Mouse (Mus musculus) embryonic facial prominence, embryonic 11.5 days (tissue): ENCODE measurements around the gene Vmn1r194. TPM values are rescaled to one million over a fixed set of nuclear protein-coding genes. Genes with fewer than 3 reads are reported as not detected.
"Not testable (repeated sequence)": the region's sequence is repeated elsewhere in the genome, so short reads cannot be mapped to it uniquely, and the experiment has no call there.

ENCODE experiments used
- ATAC-seq: fragments of 200-750 bp; cut with Nextera tagmentation; replicated peaks from 2 replicates; pipeline ENCODE4 v1.8.0; 2017; ENCODE audit warnings: low read depth; ENCODE audit not compliant: insufficient number of reproducible peaks, low FRiP score, low TSS enrichment
- DNase-seq: peaks from one replicate; pipeline ENCODE4 v3.0.0-alpha.2; 2015; ENCODE audit warnings: low spot score
- H3K27ac ChIP-seq: fragments of 300-500 bp; sonication (generic); replicated peaks from 2 replicates; pipeline ENCODE4 v1.5.1; 2014; ENCODE audit warnings: mild to moderate bottlenecking, low read depth, low read length, control low read depth
- H3K27me3 ChIP-seq: fragments of 300-500 bp; sonication (generic); 2 replicates; pipeline ENCODE4 v1.6.1; 2014; ENCODE audit warnings: mild to moderate bottlenecking, low read length, moderate library complexity, mixed read lengths; ENCODE audit not compliant: control insufficient read depth, insufficient read depth
- H3K36me3 ChIP-seq: fragments of 300-500 bp; sonication (generic); replicated peaks from 2 replicates; pipeline ENCODE4 v1.6.1; 2014; ENCODE audit warnings: low read depth, mild to moderate bottlenecking, low read length, moderate library complexity, mixed read lengths; ENCODE audit not compliant: control insufficient read depth, insufficient read depth
- H3K4me1 ChIP-seq: fragments of 300-500 bp; sonication (generic); 2 replicates; pipeline ENCODE4 v1.6.1; 2014; ENCODE audit warnings: low read length, mixed read lengths; ENCODE audit not compliant: control insufficient read depth, insufficient read depth
- H3K4me2 ChIP-seq: fragments of 300-500 bp; sonication (generic); 2 replicates; pipeline ENCODE4 v1.6.1; 2014; ENCODE audit warnings: low read depth, mild to moderate bottlenecking, control low read depth, low read length, moderate library complexity
- H3K4me3 ChIP-seq: fragments of 300-500 bp; sonication (generic); 2 replicates; pipeline ENCODE4 v1.5.1; 2014; ENCODE audit warnings: low read depth, low read length, control low read depth
- H3K9ac ChIP-seq: fragments of 300-500 bp; sonication (generic); replicated peaks from 2 replicates; pipeline ENCODE4 v1.6.1; 2014; ENCODE audit warnings: mild to moderate bottlenecking, control low read depth, low read length
- H3K9me3 ChIP-seq: fragments of 300-500 bp; sonication (generic); replicated peaks from 2 replicates; pipeline ENCODE4 v1.6.1; 2016; ENCODE audit warnings: mild to moderate bottlenecking, low read length, inconsistent platforms, mixed read lengths; ENCODE audit not compliant: control insufficient read depth
- WGBS: fragments of 180-500 bp; shearing (Covaris S2); extraction: QIAGEN DNeasy Blood & Tissue Kit; methylation state at CpG from one replicate; pipeline ENCODE4 v1.1.7; 2014; 5-methylcytosine and 5-hydroxymethylcytosine counted together
- microRNA-seq: library from miRNA; unstranded; fragments of <30 nt; microRNA quantifications from one replicate; pipeline ENCODE4, GENCODE M21; 2016; ENCODE audit warnings: borderline number of aligned reads
- polyA plus RNA-seq: library from polyadenylated mRNA; unstranded; fragments of >200 nt; fragmentation: Nextera tagmentation; extraction: Ambion mirVana; gene quantifications from 2 replicates; pipeline ENCODE4 v1.2.1, GENCODE M21; 2014

Vmn1r194 gene
- not detected in 2 replicates for polyA plus RNA-seq

- ATAC-seq (no peak), DNase-seq (no peak)
- WGBS: 61% methylated on average over 1 of the region's 1 CpGs
- Histone ChIP-seq H3K27ac (no peak within 1 kb of the TSS), H3K4me2 (no peak within 1 kb of the TSS), H3K9me3 (no peaks in the 10 kb centered on the region), H3K9ac (no peak within 1 kb of the TSS), H3K4me1 (no peaks in the 10 kb centered on the region), H3K36me3 (no peaks in the 10 kb centered on the region), H3K27me3 (no peaks in the 10 kb centered on the region), H3K4me3 (no peak within 1 kb of the TSS)
These were observed at the start of gene Vmn1r194 for GRCm38 (mm10) chr13:22243915-22244314. TSS of gene Vmn1r194 (plus strand) at chr13:22244215.

GRCm38 (mm10) chr13:22223060-22223459 lies 21.0 kb upstream of the Vmn1r194 start, which contains the start of gene Vmn1r193:
TSS of gene Vmn1r193 (minus strand) at chr13:22223160.
- not testable (repeated sequence) for H3K9me3 ChIP-seq, H3K27me3 ChIP-seq, ATAC-seq, H3K36me3 ChIP-seq, DNase-seq, H3K4me1 ChIP-seq, H3K27ac ChIP-seq, H3K4me2 ChIP-seq, H3K9ac ChIP-seq, H3K4me3 ChIP-seq
- WGBS: 76% methylated on average over 1 of the region's 1 CpGs

DNA sequence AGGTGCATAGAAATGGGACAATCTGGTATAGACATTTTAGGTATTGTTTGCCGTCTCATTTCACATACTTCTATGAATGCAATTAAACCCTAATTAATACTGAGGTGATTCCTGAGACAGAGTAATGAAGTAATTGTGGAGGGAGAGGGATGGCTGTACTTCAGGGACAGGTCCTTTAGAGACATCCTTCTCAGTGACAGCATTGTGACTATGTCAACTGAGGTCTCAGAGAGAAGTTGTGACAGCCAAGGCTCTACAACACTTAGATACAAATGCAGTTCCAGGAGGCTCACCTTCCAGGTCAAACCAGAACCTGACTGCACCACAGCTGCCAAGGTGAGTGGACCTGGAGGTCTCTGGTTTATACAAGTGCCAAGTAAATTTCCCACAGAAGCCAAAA lies 26.2 kb downstream of the Vmn1r194 start, which contains the start of gene Vmn1r195:
Gene Vmn1r195, plus strand, starts transcription at position 301 of the 400 bp plus-strand sequence.
- not testable (repeated sequence) for H3K4me1 ChIP-seq, H3K4me3 ChIP-seq, ATAC-seq, H3K27me3 ChIP-seq, DNase-seq, H3K36me3 ChIP-seq, H3K27ac ChIP-seq, H3K9me3 ChIP-seq, H3K9ac ChIP-seq, H3K4me2 ChIP-seq
- WGBS: 85% methylated on average over 1 of the region's 1 CpGs

GRCm38 (mm10) chr13:22271721-22272120 lies 27.7 kb downstream of the Vmn1r194 start:
- DNase-seq: no peak
- no peak for ATAC-seq
- WGBS: 55% methylated on average over 2 of the region's 2 CpGs
- H3K27me3 ChIP-seq: no peaks in the 10 kb centered on the region
- no peak overlapping the region for H3K27ac ChIP-seq
- no peak overlapping the region for H3K4me2 ChIP-seq
- H3K9ac ChIP-seq: no peak overlapping the region
- H3K36me3 ChIP-seq: no peaks in the 10 kb centered on the region
- no peaks in the 10 kb centered on the region for H3K4me1 ChIP-seq
- H3K4me3 ChIP-seq: no peak overlapping the region
- no peaks in the 10 kb centered on the region for H3K9me3 ChIP-seq

GRCm38 (mm10) chr13:22284578-22284977 lies 40.6 kb downstream of the Vmn1r194 start:
- Histone ChIP-seq H3K4me3 (no peak overlapping the region), H3K36me3 (no peaks in the 10 kb centered on the region), H3K4me1 (no peaks in the 10 kb centered on the region), H3K27me3 (no peaks in the 10 kb centered on the region), H3K9ac (no peak overlapping the region), H3K27ac (no peak overlapping the region), H3K9me3 (no peaks in the 10 kb centered on the region), H3K4me2 (no peak overlapping the region)
- ATAC-seq (no peak), DNase-seq (no peak)
- 75% methylated on average over 2 of the region's 2 CpGs for WGBS

DNA sequence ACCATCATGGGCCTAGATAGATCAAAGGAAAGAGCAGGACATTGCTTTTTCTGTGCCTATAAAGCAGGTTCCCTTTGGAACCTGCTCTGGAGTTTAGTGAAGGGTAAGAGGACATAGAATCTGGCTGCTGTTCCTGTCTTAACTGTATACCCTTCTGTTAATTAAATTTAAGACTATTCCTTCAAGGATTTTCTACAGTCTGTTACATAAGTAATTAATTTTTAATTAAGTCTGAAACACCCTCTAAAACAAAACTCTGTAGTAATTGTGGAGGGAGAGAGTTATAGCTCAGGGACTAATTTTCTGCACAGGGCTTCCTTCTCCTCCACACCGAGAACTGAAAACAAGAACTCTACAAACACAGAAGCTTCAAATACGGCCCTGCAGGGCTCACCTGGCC lies 45.6 kb downstream of the Vmn1r194 start, which contains the start of gene Vmn1r196:
Gene Vmn1r196, plus strand, starts transcription at position 301 of the 400 bp plus-strand sequence.
- H3K27me3 ChIP-seq: no peaks in the 10 kb centered on the region
- ATAC-seq (no peak), DNase-seq (no peak)
- H3K4me1 ChIP-seq: no peaks in the 10 kb centered on the region
- no peaks in the 10 kb centered on the region for H3K9me3 ChIP-seq
- H3K9ac ChIP-seq: no peak within 1 kb of the TSS
- no peak within 1 kb of the TSS for H3K27ac ChIP-seq
- WGBS: 66% methylated on average over 2 of the region's 2 CpGs
- H3K4me2 ChIP-seq: no peak within 1 kb of the TSS
- H3K4me3 ChIP-seq: no peak within 1 kb of the TSS
- H3K36me3 ChIP-seq: no peaks in the 10 kb centered on the region

Small RNAs within 50 kb of the gene (microRNA-seq; reads per million reads assigned to microRNA genes)
- gene Gm23282 (not detected), gene Gm25084 (not detected)

Other genes starting within 250 kb of the Vmn1r194 start
- gene Prss16, start 234.5 kb upstream of the Vmn1r194 start, polyA plus RNA-seq: 0.25 and 0.50 TPM in 2 replicates
- gene Hist1h2ah, start 208.6 kb upstream of the Vmn1r194 start, polyA plus RNA-seq: 4.2 and 20.5 TPM in 2 replicates
- 15.9 and 24.3 TPM in 2 replicates for gene Hist1h2bk, start 208.3 kb upstream of the Vmn1r194 start, polyA plus RNA-seq
- gene Hist1h4i, start 202.9 kb upstream of the Vmn1r194 start, polyA plus RNA-seq: 31.9 and 34.5 TPM in 2 replicates
- 99.8 and 102 TPM in 2 replicates for gene Hist1h2ag, start 201.3 kb upstream of the Vmn1r194 start, polyA plus RNA-seq
- gene Hist1h2bj, start 201.0 kb upstream of the Vmn1r194 start, polyA plus RNA-seq: 14.2 and 16.0 TPM in 2 replicates
- not detected in 2 replicates for gene Vmn1r188, start 159.8 kb upstream of the Vmn1r194 start, polyA plus RNA-seq
- not detected in 2 replicates for gene Vmn1r189, start 138.4 kb upstream of the Vmn1r194 start, polyA plus RNA-seq
- not detected in 2 replicates for gene Vmn1r191, start 60.2 kb upstream of the Vmn1r194 start, polyA plus RNA-seq
- gene Vmn1r192, start 53.1 kb upstream of the Vmn1r194 start, polyA plus RNA-seq: not detected in 2 replicates
- gene Vmn1r193, start 21.1 kb upstream of the Vmn1r194 start, polyA plus RNA-seq: not detected in 2 replicates
- not detected in 2 replicates for gene Vmn1r195, start 26.3 kb downstream of the Vmn1r194 start, polyA plus RNA-seq
- gene Vmn1r196, start 45.7 kb downstream of the Vmn1r194 start, polyA plus RNA-seq: not detected in 2 replicates
- not detected in 2 replicates for gene Vmn1r197, start 80.4 kb downstream of the Vmn1r194 start, polyA plus RNA-seq
- not detected in 2 replicates for gene Vmn1r198, start 106.1 kb downstream of the Vmn1r194 start, polyA plus RNA-seq
- gene Vmn1r199, start 135.6 kb downstream of the Vmn1r194 start, polyA plus RNA-seq: not detected in 2 replicates
- not detected in 2 replicates for gene Vmn1r200, start 146.2 kb downstream of the Vmn1r194 start, polyA plus RNA-seq
- gene Vmn1r201, start 227.7 kb downstream of the Vmn1r194 start, polyA plus RNA-seq: not detected in 2 replicates